Mouse (Mus musculus): ENCODE data around the gene Abca7. TPM values are rescaled to one million over a fixed set of nuclear protein-coding genes. Genes with fewer than 3 reads are reported as not detected.
A peak's percentile ranks its signal among the peaks of the same experiment; 100 is the strongest.
"Not testable (repeated sequence)": the region's sequence is repeated elsewhere in the genome, so short reads cannot be mapped to it uniquely, and the experiment has no call there.

Gene Abca7
- polyA plus RNA-seq, 1 experiment from 2014 or later, result 2.6 TPM

DNA sequence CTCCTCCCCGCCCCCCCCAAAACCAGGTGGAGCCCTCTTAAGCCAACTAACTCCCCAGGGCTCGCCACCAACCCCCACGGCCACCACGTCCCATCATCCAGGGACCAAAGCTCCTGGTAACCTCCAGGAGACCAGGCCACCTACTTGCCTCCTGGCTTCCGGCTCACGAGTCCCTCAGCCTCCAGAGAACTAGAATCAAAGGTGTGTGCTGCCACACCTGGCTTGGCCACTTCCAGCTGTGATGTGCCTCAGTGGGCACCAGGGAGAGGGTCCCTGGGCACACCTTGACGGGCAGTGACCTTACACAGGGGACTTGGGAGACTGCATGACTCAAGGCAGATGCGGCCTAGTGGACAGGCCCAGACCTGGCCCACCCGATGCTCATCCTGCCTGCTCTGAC, 40.6 kb upstream of the Abca7 start:
- Histone ChIP-seq H3K9me3 (ENCODE audit: control insufficient read depth, low read length) (no peaks in the 10 kb centered on the region), H3K27ac (replicated peaks) (no peak overlapping the region), H3K4me3 (ENCODE audit: low read depth, low read length) (no peak overlapping the region), H3K36me3 (ENCODE audit: control insufficient read depth, insufficient read depth, low read length) (peaks cover 16% of the 10 kb centered on the region; the same call in 1 of the 2 replicates), H3K27me3 (ENCODE audit: control insufficient read depth, insufficient read depth, low read length) (no peaks in the 10 kb centered on the region), H3K4me2 (replicated peaks; ENCODE audit: low read depth) (no peak overlapping the region), H3K9ac (ENCODE audit: low read length) (no peak overlapping the region), H3K4me1 (replicated peaks; ENCODE audit: control insufficient read depth, insufficient read depth) (no peaks in the 10 kb centered on the region)
- TF ChIP-seq CTCF (IDR thresholded peaks at IDR 0.05; ENCODE audit: low read depth), result no peak
- no peak for TF ChIP-seq EP300 (optimal IDR thresholded peaks at IDR 0.05)
- 60% methylated on average over 9 of the region's 9 CpGs for WGBS
- DNase-seq (ENCODE audit: low spot score) (no peak), ATAC-seq (ENCODE audit: low FRiP score, low TSS enrichment) (no peak)

DNA sequence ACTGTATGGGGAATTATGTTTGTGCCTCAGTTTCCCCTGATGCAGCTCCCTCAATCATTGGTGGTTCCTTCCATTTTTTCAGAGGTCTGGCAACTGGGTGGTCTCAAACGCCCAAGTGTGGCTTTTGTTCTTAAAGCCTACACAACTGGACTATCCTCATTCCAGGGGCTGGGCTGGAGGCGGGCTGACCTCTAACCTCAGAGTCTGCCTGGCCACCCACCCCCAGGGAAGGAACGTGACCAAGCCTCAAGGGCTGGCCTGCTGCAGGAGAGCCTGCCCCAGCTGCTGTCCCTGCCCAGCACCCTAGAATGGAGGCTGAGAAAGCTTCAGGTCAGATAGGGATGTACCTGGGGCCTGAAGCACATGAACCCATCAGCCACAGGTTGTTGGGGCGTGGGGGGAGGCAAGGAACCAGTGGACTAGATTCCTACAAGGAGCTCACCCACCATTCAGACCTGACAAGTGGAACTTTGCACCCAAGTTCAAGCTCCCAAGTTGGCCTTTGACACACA, 39.6 kb upstream of the Abca7 start:
- WGBS, result 39% methylated on average over 4 of the region's 4 CpGs
- TF ChIP-seq EP300 (optimal IDR thresholded peaks at IDR 0.05) (no peak), CTCF (IDR thresholded peaks at IDR 0.05; ENCODE audit: low read depth) (no peak)
- H3K9ac ChIP-seq (ENCODE audit: low read length), result no peak overlapping the region

DNA sequence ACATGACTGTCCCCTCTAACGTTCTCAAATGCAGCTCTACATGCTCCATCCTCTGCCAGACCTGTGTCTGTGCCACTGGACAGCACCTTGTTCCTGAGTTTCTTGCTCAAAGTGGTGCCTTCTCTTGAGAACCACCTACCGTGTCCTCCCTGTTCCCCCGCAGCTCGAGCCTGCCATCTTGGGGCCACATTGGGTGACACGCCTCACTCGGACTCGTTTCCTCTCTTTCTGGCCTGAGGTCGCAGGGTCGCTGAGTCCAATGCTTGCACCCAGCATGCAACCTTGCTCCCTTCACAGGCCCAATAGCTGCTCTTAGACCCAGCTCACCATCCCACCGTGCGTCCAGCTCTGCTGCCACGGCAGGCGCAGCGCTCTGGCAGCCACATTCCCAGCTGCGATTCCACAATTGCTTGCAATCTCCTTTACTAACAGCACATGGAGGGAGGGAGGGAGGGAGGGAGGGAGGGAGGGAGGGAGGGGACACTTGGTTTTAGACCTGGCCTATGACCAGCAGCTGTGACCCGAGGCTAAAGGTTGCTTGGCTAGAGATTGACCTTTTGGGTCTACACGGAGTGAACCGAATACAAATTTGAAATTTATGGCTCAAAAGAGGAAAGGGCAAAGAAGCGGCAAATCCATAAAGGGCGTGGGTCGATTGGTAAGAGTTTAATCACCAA, 38.0 kb upstream of the Abca7 start:
- no peaks in the 10 kb centered on the region for H3K27me3 ChIP-seq (ENCODE audit: control insufficient read depth, insufficient read depth, low read length)
- H3K9ac ChIP-seq (ENCODE audit: low read length), result no peak overlapping the region
- H3K4me3 ChIP-seq (ENCODE audit: low read depth, low read length), result no peak overlapping the region
- WGBS, result 15% methylated on average over 21 of the region's 21 CpGs
- H3K36me3 ChIP-seq (ENCODE audit: control insufficient read depth, insufficient read depth, low read length), result peaks cover 6% of the 10 kb centered on the region; the same call in 1 of the 2 replicates
- no peaks in the 10 kb centered on the region for H3K9me3 ChIP-seq (ENCODE audit: control insufficient read depth, low read length)
- DNase-seq (ENCODE audit: low spot score), result peak; percentile 84
- H3K4me1 ChIP-seq (replicated peaks; ENCODE audit: control insufficient read depth, insufficient read depth), result no peaks in the 10 kb centered on the region
- peak; percentile 99 for TF ChIP-seq CTCF (IDR thresholded peaks at IDR 0.05; ENCODE audit: low read depth)
- no peak for TF ChIP-seq EP300 (optimal IDR thresholded peaks at IDR 0.05)
- no peak overlapping the region for H3K27ac ChIP-seq (replicated peaks)
- peak; percentile 19; the same call in 1 of the 2 replicates for ATAC-seq (ENCODE audit: low FRiP score, low TSS enrichment)
- H3K4me2 ChIP-seq (replicated peaks; ENCODE audit: low read depth), result peak overlapping the region; percentile 23; the same call in 1 of the 2 replicates

More for the DNA sequence above, 39.6 kb upstream of the Abca7 start:
- H3K36me3 ChIP-seq (ENCODE audit: control insufficient read depth, insufficient read depth, low read length), result peaks cover 7% of the 10 kb centered on the region
- H3K27me3 ChIP-seq (ENCODE audit: control insufficient read depth, insufficient read depth, low read length), result no peaks in the 10 kb centered on the region
- H3K27ac ChIP-seq (replicated peaks), result no peak overlapping the region
- H3K4me3 ChIP-seq (ENCODE audit: low read depth, low read length), result no peak overlapping the region
- ATAC-seq (ENCODE audit: low FRiP score, low TSS enrichment) (no peak), DNase-seq (ENCODE audit: low spot score) (no peak)
- H3K4me1 ChIP-seq (replicated peaks; ENCODE audit: control insufficient read depth, insufficient read depth), result no peaks in the 10 kb centered on the region
- no peaks in the 10 kb centered on the region for H3K9me3 ChIP-seq (ENCODE audit: control insufficient read depth, low read length)
- no peak overlapping the region for H3K4me2 ChIP-seq (replicated peaks; ENCODE audit: low read depth)

DNA sequence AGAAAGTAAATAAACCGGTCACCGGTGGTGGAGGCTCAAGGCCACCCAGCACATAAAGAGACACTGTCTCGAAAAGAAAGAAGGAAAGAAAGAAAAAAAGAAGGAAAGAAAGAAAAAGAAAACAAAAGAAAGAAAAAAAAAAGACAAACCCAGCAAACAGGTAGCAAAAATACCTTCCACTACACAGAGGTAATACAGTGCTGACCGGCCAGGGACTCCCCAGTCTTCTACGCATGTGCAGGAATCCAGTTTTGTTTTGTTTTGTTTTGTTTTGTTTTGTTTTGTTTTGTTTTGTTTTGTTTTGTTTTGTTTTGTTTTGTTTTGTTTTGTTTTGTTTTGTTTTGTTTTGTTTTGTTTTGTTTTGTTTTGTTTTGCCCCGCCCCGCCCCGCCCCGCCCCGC, 36.9 kb upstream of the Abca7 start:
- H3K9ac ChIP-seq (ENCODE audit: low read length); H3K36me3 ChIP-seq (ENCODE audit: control insufficient read depth, insufficient read depth, low read length); H3K27ac ChIP-seq (replicated peaks); DNase-seq (ENCODE audit: low spot score); ATAC-seq (ENCODE audit: low FRiP score, low TSS enrichment); H3K9me3 ChIP-seq (ENCODE audit: control insufficient read depth, low read length); H3K27me3 ChIP-seq (ENCODE audit: control insufficient read depth, insufficient read depth, low read length); H3K4me1 ChIP-seq (replicated peaks; ENCODE audit: control insufficient read depth, insufficient read depth): not testable (repeated sequence)
- 26% methylated on average over 10 of the region's 10 CpGs for WGBS
- peak overlapping the region; percentile 86; the same call in 1 of the 2 replicates for H3K4me3 ChIP-seq (ENCODE audit: low read depth, low read length)
- peak overlapping the region; percentile 32 for H3K4me2 ChIP-seq (replicated peaks; ENCODE audit: low read depth)

DNA sequence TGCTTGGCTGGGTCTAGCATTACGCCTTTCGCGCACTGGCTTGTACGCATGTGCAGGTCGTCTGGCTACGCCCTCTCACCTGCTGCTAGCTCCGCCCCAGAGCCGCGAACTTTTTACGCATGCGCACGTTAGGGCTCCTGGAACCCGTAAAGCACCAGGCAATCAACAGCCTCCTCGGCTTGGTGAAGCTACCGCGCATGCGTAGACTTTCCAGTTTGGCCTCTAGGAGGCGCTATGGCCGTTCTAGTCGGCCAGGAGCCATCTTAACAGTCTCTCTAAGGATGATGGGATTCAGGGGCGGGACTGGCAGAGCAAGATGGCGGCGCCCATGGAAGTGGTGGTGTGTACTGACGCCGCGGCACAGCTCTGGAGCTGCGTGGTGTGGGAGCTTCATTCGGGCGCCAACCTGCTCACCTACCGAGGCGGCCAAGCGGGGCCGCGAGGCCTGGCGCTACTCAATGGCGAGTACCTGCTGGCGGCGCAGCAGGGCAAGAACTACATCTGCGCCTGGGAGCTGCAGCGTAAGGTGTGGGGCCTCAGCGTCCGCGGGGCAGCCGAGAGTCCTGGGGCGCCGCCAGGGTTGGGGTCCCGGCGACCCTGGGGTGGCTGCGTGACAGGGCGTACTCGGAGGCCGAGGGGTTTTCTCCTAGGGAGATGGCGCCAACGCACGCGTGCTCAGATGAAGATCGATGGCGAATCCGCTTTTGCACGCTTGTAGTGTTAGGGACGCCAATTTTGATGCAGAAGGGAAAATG, 36.3 kb upstream of the Abca7 start, which contains the start of gene Wdr18:
Wdr18 (plus strand) TSS at position 306 of the 755 bp plus-strand sequence.
- Histone ChIP-seq H3K27ac (replicated peaks) (peak within 1 kb of the TSS; percentile 53; the same call in 1 of the 2 replicates), H3K4me1 (replicated peaks; ENCODE audit: control insufficient read depth, insufficient read depth) (no peaks in the 10 kb centered on the region), H3K36me3 (ENCODE audit: control insufficient read depth, insufficient read depth, low read length) (peaks cover 3% of the 10 kb centered on the region; the same call in 1 of the 2 replicates), H3K9me3 (ENCODE audit: control insufficient read depth, low read length) (no peaks in the 10 kb centered on the region), H3K27me3 (ENCODE audit: control insufficient read depth, insufficient read depth, low read length) (no peaks in the 10 kb centered on the region), H3K4me3 (ENCODE audit: low read depth, low read length) (peak within 1 kb of the TSS; percentile 86), H3K9ac (ENCODE audit: low read length) (peak within 1 kb of the TSS; percentile 82), H3K4me2 (replicated peaks; ENCODE audit: low read depth) (peak within 1 kb of the TSS; percentile 92)
- DNase-seq (ENCODE audit: low spot score), result peak; percentile 100
- under 1% methylated on average over 61 of the region's 61 CpGs for WGBS
- ATAC-seq (ENCODE audit: low FRiP score, low TSS enrichment), result peak; percentile 93
- TF ChIP-seq EP300 (optimal IDR thresholded peaks at IDR 0.05) (no peak), CTCF (IDR thresholded peaks at IDR 0.05; ENCODE audit: low read depth) (peak; percentile 100)
